Mouse (Mus musculus): Measurements from ENCODE around the gene Zfp277. TPM values are rescaled to one million over a fixed set of nuclear protein-coding genes. Genes with fewer than 3 reads are reported as not detected.

The Zfp277 gene
- total and polyA plus RNA-seq, 2 experiments from 2014 or later: 17.9 to 22.5 TPM

- H3K9ac ChIP-seq (replicated peaks; ENCODE audit: low read depth, low read length): no peak overlapping the region
- H3K36me3 ChIP-seq (replicated peaks; ENCODE audit: control insufficient read depth, insufficient read depth, low read length): no peaks in the 10 kb centered on the region
- no peak overlapping the region for H3K4me2 ChIP-seq (ENCODE audit: low read depth, low read length)
- H3K4me1 ChIP-seq (ENCODE audit: control insufficient read depth, insufficient read depth): peaks cover 22% of the 10 kb centered on the region
- H3K9me3 ChIP-seq (replicated peaks; ENCODE audit: control insufficient read depth, low read length): no peaks in the 10 kb centered on the region
- peak overlapping the region; percentile 46; the same call in 1 of the 2 replicates for H3K27ac ChIP-seq (ENCODE audit: low read depth)
- TF ChIP-seq EP300 (IDR thresholded peaks at IDR 0.05; ENCODE audit: low read depth) (no peak), CTCF (IDR thresholded peaks at IDR 0.05; ENCODE audit: low read depth) (no peak)
- ATAC-seq (ENCODE audit: insufficient read depth, low read depth) (no peak), DNase-seq (ENCODE audit: low spot score) (no peak)
- no peaks in the 10 kb centered on the region for H3K27me3 ChIP-seq (ENCODE audit: control insufficient read depth, insufficient read depth, low read length)
- WGBS: 58% methylated on average over 6 of the region's 6 CpGs
- H3K4me3 ChIP-seq (ENCODE audit: low read depth, low read length): no peak overlapping the region
Observed at GRCm38 (mm10) chr12:40464282-40464681, 18.6 kb upstream of the Zfp277 start.

DNA sequence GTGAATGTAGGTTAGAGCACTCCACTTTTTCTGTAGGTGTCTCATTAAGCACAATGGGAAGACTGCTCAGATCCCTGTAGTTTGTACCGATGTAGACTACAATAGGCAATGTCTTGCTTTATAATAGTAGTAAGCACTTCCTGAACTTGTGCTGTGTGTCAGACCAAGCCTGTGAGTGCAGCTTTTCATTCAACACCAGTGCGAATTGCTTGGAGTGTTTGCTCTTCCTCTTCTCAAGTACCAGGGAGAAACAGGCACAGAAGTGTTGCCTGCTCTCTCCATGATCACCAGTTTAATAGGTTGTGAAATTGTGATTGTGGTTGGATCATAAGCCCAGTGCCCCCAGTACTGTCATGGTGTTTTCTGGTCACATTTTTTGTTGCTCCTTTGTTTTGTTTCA lies 18.1 kb upstream of the Zfp277 start:
- Histone ChIP-seq H3K27me3 (ENCODE audit: control insufficient read depth, insufficient read depth, low read length) (no peaks in the 10 kb centered on the region), H3K27ac (ENCODE audit: low read depth) (peak overlapping the region; percentile 46; the same call in 1 of the 2 replicates), H3K4me2 (ENCODE audit: low read depth, low read length) (no peak overlapping the region), H3K4me3 (ENCODE audit: low read depth, low read length) (no peak overlapping the region), H3K9me3 (replicated peaks; ENCODE audit: control insufficient read depth, low read length) (no peaks in the 10 kb centered on the region), H3K36me3 (replicated peaks; ENCODE audit: control insufficient read depth, insufficient read depth, low read length) (no peaks in the 10 kb centered on the region), H3K9ac (replicated peaks; ENCODE audit: low read depth, low read length) (no peak overlapping the region), H3K4me1 (ENCODE audit: control insufficient read depth, insufficient read depth) (peaks cover 22% of the 10 kb centered on the region)
- no peak for DNase-seq (ENCODE audit: low spot score)
- no peak for ATAC-seq (ENCODE audit: insufficient read depth, low read depth)
- TF ChIP-seq EP300 (IDR thresholded peaks at IDR 0.05; ENCODE audit: low read depth) (no peak), CTCF (IDR thresholded peaks at IDR 0.05; ENCODE audit: low read depth) (no peak)
- 40% methylated on average over 2 of the region's 2 CpGs for WGBS

DNA sequence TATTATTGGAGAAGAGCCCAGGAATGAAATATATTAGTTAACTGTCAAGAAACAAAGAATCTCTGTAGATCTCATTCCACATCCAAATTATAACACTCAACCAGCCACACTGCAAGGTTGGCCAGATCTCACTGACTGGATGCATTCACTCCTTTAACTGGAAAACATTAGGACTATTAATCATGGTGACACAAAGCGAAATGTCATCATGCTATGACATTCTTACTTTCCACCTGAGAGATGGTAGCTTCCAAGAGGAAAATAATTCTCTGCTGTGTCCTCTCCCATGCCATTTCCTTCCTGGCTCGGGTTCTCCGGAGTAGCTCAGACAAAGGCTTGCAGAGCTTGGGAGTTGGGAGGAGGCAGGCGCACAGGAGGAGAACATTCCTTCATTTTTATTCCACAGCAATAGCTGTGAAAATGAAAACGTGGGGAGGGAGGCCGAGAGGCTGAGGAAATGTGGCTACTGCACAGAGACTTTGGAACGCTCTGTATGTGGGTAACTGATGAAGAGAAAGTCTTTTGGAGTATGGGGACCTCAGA lies 17.1 kb upstream of the Zfp277 start:
- Histone ChIP-seq H3K27ac (ENCODE audit: low read depth) (peak overlapping the region; percentile 49), H3K4me1 (ENCODE audit: control insufficient read depth, insufficient read depth) (peaks cover 14% of the 10 kb centered on the region), H3K27me3 (ENCODE audit: control insufficient read depth, insufficient read depth, low read length) (no peaks in the 10 kb centered on the region), H3K9ac (replicated peaks; ENCODE audit: low read depth, low read length) (no peak overlapping the region), H3K4me2 (ENCODE audit: low read depth, low read length) (peak overlapping the region; percentile 19; the same call in 1 of the 2 replicates), H3K9me3 (replicated peaks; ENCODE audit: control insufficient read depth, low read length) (no peaks in the 10 kb centered on the region), H3K36me3 (replicated peaks; ENCODE audit: control insufficient read depth, insufficient read depth, low read length) (no peaks in the 10 kb centered on the region), H3K4me3 (ENCODE audit: low read depth, low read length) (no peak overlapping the region)
- DNase-seq (ENCODE audit: low spot score): no peak
- no peak for ATAC-seq (ENCODE audit: insufficient read depth, low read depth)
- WGBS: 51% methylated on average over 7 of the region's 7 CpGs
- TF ChIP-seq CTCF (IDR thresholded peaks at IDR 0.05; ENCODE audit: low read depth) (no peak), EP300 (IDR thresholded peaks at IDR 0.05; ENCODE audit: low read depth) (no peak)

DNA sequence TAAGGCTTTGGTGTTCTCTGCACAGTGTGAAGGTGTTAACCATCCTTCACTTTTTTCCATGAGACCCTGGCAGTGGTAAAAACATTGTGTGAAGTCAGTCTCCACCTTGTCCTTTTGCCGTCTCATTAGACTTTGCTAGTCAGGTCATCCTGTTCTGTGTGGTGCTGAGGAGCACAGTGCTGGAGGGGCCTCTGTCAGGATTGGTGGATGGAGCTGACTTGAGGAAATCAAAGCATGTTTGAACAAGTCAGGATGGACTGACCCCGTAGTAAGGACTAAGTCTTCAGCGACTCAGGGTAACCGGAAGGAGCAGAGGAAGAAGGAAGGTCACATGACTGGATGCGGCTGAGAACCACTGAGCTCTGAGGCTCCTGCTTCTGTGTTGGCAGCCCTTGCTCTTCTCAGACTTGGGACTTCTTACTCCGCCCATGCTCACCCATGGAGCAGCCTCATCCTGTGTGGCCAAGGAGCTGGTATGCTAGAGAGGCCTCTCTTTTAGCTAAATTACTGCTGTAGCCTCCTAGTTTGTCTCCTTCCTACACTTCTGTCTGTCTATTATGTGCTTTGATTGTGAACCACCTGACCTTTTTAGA lies 14.1 kb upstream of the Zfp277 start:
- Histone ChIP-seq H3K27me3 (ENCODE audit: control insufficient read depth, insufficient read depth, low read length) (no peaks in the 10 kb centered on the region), H3K4me1 (ENCODE audit: control insufficient read depth, insufficient read depth) (peaks cover 12% of the 10 kb centered on the region), H3K4me2 (ENCODE audit: low read depth, low read length) (no peak overlapping the region), H3K27ac (ENCODE audit: low read depth) (peak overlapping the region; percentile 65), H3K4me3 (ENCODE audit: low read depth, low read length) (no peak overlapping the region), H3K9ac (replicated peaks; ENCODE audit: low read depth, low read length) (no peak overlapping the region), H3K36me3 (replicated peaks; ENCODE audit: control insufficient read depth, insufficient read depth, low read length) (no peaks in the 10 kb centered on the region), H3K9me3 (replicated peaks; ENCODE audit: control insufficient read depth, low read length) (no peaks in the 10 kb centered on the region)
- DNase-seq (ENCODE audit: low spot score) (no peak), ATAC-seq (ENCODE audit: insufficient read depth, low read depth) (no peak; the same call in 1 of the 2 replicates)
- 64% methylated on average over 6 of the region's 6 CpGs for whole genome bisulfite sequencing
- no peak for TF ChIP-seq EP300 (IDR thresholded peaks at IDR 0.05; ENCODE audit: low read depth)
- TF ChIP-seq CTCF (IDR thresholded peaks at IDR 0.05; ENCODE audit: low read depth): no peak

DNA sequence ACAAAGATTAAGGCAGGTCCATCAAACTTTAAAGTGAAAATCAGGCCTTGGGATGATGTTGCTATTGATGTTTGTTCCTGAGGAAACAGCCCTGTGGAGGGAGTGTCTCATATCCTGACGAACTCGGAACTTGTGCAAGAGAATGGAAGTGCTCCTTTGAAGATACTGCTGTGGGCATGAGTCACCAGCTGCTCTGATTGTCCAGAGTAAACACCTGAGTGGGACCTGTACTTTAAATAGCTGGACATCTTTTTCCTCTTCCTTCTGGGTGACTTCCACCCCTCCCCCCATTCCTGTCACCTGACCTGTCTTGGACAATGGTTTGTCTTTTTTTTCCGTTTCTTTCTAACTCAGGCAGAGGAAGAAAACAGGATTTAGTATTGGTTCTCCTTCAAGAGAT lies 13.3 kb upstream of the Zfp277 start:
- no peak overlapping the region for H3K9ac ChIP-seq (replicated peaks; ENCODE audit: low read depth, low read length)
- H3K27ac ChIP-seq (ENCODE audit: low read depth): peak overlapping the region; percentile 65
- no peaks in the 10 kb centered on the region for H3K9me3 ChIP-seq (replicated peaks; ENCODE audit: control insufficient read depth, low read length)
- no peak for TF ChIP-seq CTCF (IDR thresholded peaks at IDR 0.05; ENCODE audit: low read depth)
- TF ChIP-seq EP300 (IDR thresholded peaks at IDR 0.05; ENCODE audit: low read depth): peak; percentile 69; the same call in 1 of the 2 replicates
- H3K4me2 ChIP-seq (ENCODE audit: low read depth, low read length): no peak overlapping the region
- DNase-seq (ENCODE audit: low spot score): no peak
- no peaks in the 10 kb centered on the region for H3K36me3 ChIP-seq (replicated peaks; ENCODE audit: control insufficient read depth, insufficient read depth, low read length)
- H3K27me3 ChIP-seq (ENCODE audit: control insufficient read depth, insufficient read depth, low read length): no peaks in the 10 kb centered on the region
- H3K4me3 ChIP-seq (ENCODE audit: low read depth, low read length): no peak overlapping the region
- H3K4me1 ChIP-seq (ENCODE audit: control insufficient read depth, insufficient read depth): peaks cover 4% of the 10 kb centered on the region; the same call in 1 of the 2 replicates
- WGBS: 48% methylated on average over 3 of the region's 3 CpGs
- peak; percentile 66 for ATAC-seq (ENCODE audit: insufficient read depth, low read depth)
